Mouse (Mus musculus) ovary, postnatal 10 days (tissue): Measurements from ENCODE around the gene Muc1.

Experiments used
- DNase-seq: peaks from one replicate; pipeline ENCODE4 v3.0.0; 2022; ENCODE audit warnings: low spot score

Gene Muc1

GRCm38 (mm10) chr3:89236516-89236915 lies 7.7 kb downstream of the Muc1 start:
- DNase-seq = no peak

GRCm38 (mm10) chr3:89237682-89238081 lies 8.8 kb downstream of the Muc1 start:
- DNase-seq = no peak

DNA sequence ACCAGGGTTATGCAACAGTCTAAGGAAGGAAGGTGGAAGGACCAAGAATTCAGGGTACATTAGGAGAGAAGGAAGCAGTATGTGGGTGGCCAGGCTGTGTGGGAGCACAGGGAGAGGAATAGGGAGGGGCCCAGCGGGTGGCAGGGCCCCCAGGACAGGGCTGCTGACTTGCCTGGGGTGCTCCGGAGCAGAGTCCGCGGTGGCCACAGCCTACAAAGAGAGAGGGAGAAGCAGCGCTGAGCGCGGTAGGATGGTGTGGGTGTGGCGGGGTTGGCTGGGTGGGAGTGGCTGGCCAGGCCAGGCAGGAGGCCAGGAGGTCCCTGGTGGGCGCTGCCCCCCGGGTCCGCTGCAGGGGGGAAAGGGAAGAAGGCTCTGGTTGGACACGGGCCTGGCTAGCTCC lies 9.6 kb downstream of the Muc1 start:
- no peak for DNase-seq

- DNase-seq = no peak
Measured at GRCm38 (mm10) chr3:89242331-89242895, 13.6 kb downstream of the Muc1 start.

GRCm38 (mm10) chr3:89243609-89244008 lies 14.8 kb downstream of the Muc1 start:
- DNase-seq = no peak

GRCm38 (mm10) chr3:89244158-89244981 lies 15.5 kb downstream of the Muc1 start:
- DNase-seq = no peak

- no peak for DNase-seq
Measured at GRCm38 (mm10) chr3:89244982-89245687, 16.3 kb downstream of the Muc1 start.

- no peak for DNase-seq
Measured at GRCm38 (mm10) chr3:89245688-89246171, 16.9 kb downstream of the Muc1 start, which contains the start of gene Krtcap2. Krtcap2 (plus strand) TSS chr3:89245966.

DNA sequence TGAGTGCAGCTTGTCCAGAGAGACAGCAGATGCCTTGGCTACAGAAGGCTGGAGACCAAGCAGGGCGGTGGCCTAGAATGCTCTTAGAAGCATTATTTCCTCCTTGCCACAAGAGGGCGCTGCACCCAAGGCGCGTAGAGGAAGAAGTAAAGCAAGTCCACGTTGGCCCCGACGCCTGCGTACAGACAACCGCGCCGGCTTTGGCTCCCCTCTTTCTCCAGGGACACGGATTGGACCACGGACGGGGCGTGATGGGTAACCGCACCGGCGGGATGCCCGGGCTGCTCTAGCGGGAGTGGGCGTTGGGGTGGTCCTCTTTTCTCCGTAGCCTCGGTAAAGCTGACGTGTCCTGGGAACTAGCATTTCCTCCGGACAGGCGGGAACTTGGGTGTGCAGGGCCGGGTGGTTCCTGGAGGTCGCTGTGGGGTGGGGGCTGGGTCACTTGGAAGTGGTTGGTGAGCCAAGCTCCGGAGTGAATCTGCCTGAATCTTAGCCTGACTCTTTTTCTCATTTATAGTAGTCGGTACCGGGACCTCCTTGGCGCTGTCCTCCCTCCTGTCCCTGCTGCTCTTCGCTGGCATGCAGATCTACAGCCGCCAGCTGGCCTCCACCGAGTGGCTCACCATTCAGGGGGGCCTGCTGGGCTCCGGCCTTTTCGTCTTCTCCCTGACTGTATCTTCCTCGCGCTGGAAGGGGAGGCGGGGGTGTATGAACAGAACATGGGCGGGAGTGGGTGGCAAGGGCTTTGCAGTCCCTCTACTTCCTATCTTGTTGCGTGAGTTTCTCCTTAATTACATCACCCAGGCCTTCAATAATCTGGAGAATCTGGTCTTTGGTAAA lies 17.6 kb downstream of the Muc1 start, which contains the start of gene Trim46:
Trim46 (minus strand) TSS at position 49 of the 840 bp plus-strand sequence.
- peak; percentile 80 for DNase-seq

DNA sequence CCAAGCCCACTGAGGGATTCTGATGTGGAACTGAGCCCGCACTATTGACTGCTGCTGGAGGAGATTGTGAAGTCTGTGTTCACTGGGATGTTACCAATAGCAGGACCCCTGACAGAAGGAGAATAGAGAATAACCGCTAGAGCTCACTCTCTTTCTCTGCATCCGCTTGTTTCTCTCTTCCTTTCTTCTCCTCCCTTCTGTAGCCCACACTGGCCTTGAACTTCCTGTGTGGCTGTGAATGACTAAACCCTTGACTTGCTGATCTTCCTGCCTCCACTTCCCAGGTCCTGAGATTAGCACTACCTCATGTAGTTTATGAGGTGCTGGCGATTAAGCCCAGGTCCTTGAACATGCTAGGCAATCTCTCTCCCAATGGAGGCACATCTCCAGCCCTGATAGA lies 18.6 kb downstream of the Muc1 start:
- no peak for DNase-seq

- DNase-seq = no peak
Measured at GRCm38 (mm10) chr3:89250435-89251040, 21.7 kb downstream of the Muc1 start.

- DNase-seq = no peak
Measured at GRCm38 (mm10) chr3:89251365-89251895, 22.6 kb downstream of the Muc1 start.

DNA sequence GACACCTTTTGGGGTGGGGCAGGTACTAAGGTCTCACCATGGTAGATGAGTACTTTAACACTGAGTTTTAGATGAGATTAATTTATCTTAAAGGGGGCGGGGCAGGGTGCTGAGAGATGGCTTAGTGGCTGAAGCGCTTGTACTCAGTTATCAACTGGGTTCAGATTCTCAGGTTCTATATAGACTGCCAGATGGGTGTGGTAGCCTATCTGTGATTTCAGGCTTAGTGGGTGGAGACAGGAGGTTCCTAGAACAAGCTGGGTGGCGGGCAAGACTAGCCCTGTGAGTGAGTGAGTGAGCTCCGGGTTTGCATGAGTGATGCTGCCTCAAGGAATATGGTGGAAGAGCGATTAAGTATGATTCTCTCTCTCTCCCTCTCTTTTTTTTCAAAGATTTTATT lies 26.1 kb downstream of the Muc1 start:
- no peak for DNase-seq

GRCm38 (mm10) chr3:89256177-89256576 lies 27.3 kb downstream of the Muc1 start:
- DNase-seq = no peak

DNA sequence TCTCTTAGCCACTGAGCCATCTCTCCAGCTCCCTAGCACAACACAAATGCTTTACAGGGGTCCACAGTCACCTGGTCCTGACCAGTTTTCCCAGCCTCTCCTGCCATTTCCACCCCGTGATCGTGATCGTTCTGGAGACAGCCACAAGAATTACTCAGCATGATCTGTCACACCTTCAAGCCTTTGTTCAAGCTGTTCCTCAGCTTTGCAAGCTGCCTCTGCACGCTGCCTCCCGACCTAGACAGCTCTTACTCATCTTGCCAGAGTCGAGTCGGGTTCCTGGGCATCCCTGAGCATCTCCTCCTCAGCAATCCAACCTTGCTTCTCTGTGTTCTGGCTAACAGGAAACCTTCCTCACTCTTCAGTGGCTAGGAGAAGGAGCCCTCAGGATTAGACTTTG lies 30.2 kb downstream of the Muc1 start, which contains the start of gene Dpm3:
Dpm3 (plus strand) TSS at position 283 of the 400 bp plus-strand sequence.
- DNase-seq = no peak

DNA sequence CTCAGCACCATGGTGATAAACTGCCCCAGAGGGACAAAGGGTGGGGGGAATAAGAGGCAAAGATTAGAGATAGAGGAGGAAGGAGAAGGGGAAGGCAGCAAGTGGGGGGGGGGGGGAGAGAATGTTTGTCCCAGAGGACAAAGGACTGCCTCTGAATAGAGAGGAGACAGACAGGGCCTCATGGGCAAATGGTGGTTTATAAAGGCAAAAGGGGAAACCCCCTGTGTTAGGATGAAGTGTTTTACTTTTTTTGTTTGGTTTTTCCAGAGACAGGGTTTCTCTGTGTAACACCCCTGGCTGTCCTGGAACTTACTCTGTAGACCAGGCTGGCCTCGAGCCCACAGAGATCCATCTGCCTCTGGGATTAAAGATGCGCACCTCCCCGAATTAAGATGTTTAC lies 31.4 kb downstream of the Muc1 start:
- no peak for DNase-seq

DNA sequence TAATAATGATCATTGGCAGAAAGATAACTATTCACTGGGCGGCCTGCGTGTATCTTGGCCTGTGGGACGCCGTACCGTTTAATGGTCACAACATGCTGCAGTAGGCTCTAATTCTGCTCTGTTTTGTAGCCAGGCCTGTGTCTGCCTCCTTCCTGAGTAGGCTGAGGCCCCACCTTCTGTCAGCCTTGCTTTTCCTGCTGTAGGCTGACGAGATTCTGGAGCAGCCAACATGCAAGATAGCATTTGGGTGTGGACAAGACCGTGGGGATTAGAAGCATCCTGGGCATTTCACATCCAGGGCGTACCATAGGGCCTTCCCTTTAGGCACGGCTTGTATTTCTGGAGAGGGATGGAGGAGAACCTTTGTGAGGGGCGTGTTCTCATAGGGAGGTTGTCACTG lies 33.6 kb downstream of the Muc1 start:
- DNase-seq = no peak

DNA sequence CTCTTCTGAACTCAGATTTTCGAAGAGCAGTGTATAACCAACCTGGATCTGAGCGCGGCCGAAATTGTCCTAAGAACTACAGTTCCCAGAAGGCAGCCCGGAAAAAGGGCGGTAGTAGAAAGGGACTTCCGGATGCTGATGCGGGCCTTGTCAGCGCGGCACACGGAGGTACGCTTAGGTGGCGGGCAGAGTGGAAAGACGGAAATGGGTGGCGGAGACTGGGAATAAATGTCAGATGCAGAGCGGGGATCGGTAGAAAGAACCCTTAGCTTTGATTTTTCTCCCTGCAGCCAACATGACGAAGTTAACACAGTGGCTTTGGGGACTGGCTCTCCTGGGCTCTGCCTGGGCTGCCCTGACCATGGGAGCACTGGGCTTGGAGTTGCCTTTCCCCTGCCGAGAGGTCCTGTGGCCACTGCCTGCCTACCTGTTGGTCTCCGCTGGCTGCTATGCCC lies 37.6 kb downstream of the Muc1 start:
- DNase-seq = no peak

- no peak for DNase-seq
Measured at GRCm38 (mm10) chr3:89268916-89269315, 40.1 kb downstream of the Muc1 start.

DNA sequence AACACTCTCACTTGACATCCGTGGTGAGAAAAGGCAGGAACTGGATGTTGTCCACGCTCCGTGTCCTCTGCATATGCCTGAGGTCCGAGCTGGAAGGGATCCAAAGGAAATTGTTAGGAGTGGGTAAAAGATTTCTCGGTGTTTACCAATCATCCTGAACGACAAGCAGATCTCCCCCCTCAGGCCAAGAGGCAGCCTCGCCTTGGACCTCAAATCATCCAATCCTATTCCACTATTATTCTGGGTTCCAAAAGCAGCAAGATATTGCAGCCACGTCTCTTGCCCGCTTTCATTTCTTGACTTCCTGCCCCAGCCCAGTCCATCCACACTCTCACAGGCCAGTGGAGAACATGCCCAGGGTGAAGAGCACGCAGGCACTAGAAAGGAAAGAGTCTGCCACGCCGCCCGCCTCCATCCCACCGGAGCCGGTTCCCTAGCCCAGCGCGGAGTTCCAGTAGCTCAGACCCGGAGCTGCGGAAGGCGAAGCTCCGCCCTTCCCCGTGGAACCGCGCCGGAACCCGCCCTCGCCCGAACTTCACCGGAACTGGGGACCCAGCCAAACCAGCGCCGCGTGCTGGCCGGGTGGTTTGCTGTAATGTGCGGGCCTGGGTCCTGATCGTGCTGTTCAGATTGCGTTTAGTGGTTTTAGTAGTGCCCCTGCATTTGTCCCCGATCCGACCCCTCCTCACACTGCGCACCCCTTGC lies 41.3 kb downstream of the Muc1 start, which contains the start of gene Slc50a1:
Slc50a1 (minus strand) TSS at position 520 of the 705 bp plus-strand sequence.
- DNase-seq = peak; percentile 83
